Mouse (Mus musculus): Measurements from ENCODE around the gene Creb5.

The Creb5 gene

GRCm38 (mm10) chr6:53572456-53572855 is 285.4 kb downstream of the Creb5 start:
- CTCF ChIA-PET, result no interaction called here
- POLR2A ChIA-PET, result no interaction called here

- ChIA-PET POLR2A (interaction anchor here in 1 of 4 experiments (1.4 kb wide), 1 partner anchor 12 kb away, joined by 5 read pairs; no protein-coding TSS in a partner anchor), CTCF (no interaction called here)
Observed at GRCm38 (mm10) chr6:53572979-53573710, 286.1 kb downstream of the Creb5 start.

- ChIA-PET POLR2A (interaction anchor here in 1 of 4 experiments (1.4 kb wide), 1 partner anchor 13 kb away, joined by 5 read pairs; no protein-coding TSS in a partner anchor), CTCF (no interaction called here)
Observed at GRCm38 (mm10) chr6:53573711-53574065, 286.6 kb downstream of the Creb5 start.

GRCm38 (mm10) chr6:53574097-53574496 is 287.0 kb downstream of the Creb5 start:
- ChIA-PET CTCF (no interaction called here), POLR2A (interaction anchor here in 1 of 4 experiments (1.4 kb wide), 1 partner anchor 13 kb away, joined by 5 read pairs; no protein-coding TSS in a partner anchor)

- ChIA-PET POLR2A (interaction anchor here in 1 of 4 experiments (1.2 kb wide), 1 partner anchor 12 kb away, joined by 3 read pairs; no protein-coding TSS in a partner anchor), CTCF (no interaction called here)
Observed at GRCm38 (mm10) chr6:53575191-53575590, 288.1 kb downstream of the Creb5 start.

GRCm38 (mm10) chr6:53575836-53576235 is 288.8 kb downstream of the Creb5 start:
- POLR2A ChIA-PET, result interaction anchor here in 1 of 4 experiments (1.2 kb wide), 1 partner anchor 13 kb away, joined by 3 read pairs; no protein-coding TSS in a partner anchor

GRCm38 (mm10) chr6:53576841-53577240 is 289.8 kb downstream of the Creb5 start:
- POLR2A ChIA-PET, result no interaction called here
- CTCF ChIA-PET, result no interaction called here

More at GRCm38 (mm10) chr6:53575836-53576235, 288.8 kb downstream of the Creb5 start:
- CTCF ChIA-PET, result no interaction called here

GRCm38 (mm10) chr6:53577776-53578175 is 290.7 kb downstream of the Creb5 start:
- POLR2A ChIA-PET, result no interaction called here
- CTCF ChIA-PET, result no interaction called here

- POLR2A ChIA-PET, result no interaction called here
- CTCF ChIA-PET, result interaction anchor here in 1 of 4 experiments (0.6 kb wide), 1 partner anchor 380 kb away, joined by 3 read pairs; no protein-coding TSS in a partner anchor
Observed at GRCm38 (mm10) chr6:53580346-53580745, 293.3 kb downstream of the Creb5 start.

GRCm38 (mm10) chr6:53583234-53583875 is 296.3 kb downstream of the Creb5 start:
- CTCF ChIA-PET, result no interaction called here
- POLR2A ChIA-PET, result no interaction called here

- ChIA-PET POLR2A (no interaction called here), CTCF (interaction anchor here in 1 of 4 experiments (0.6 kb wide), 1 partner anchor 549 kb away, joined by 10 read pairs; no protein-coding TSS in a partner anchor)
Observed at GRCm38 (mm10) chr6:53584718-53585405, 297.8 kb downstream of the Creb5 start.

GRCm38 (mm10) chr6:53589746-53590145 is 302.7 kb downstream of the Creb5 start:
- CTCF ChIA-PET, result interaction anchor here in 1 of 4 experiments (0.7 kb wide), 1 partner anchor 352 kb away, joined by 3 read pairs; no protein-coding TSS in a partner anchor
- POLR2A ChIA-PET, result no interaction called here

- ChIA-PET POLR2A (no interaction called here), CTCF (no interaction called here)
Observed at GRCm38 (mm10) chr6:53592230-53592629, 305.2 kb downstream of the Creb5 start.

- CTCF ChIA-PET, result no interaction called here
- POLR2A ChIA-PET, result no interaction called here
Observed at GRCm38 (mm10) chr6:53593603-53594002, 306.5 kb downstream of the Creb5 start.

- CTCF ChIA-PET, result no interaction called here
- POLR2A ChIA-PET, result no interaction called here
Observed at GRCm38 (mm10) chr6:53594316-53594715, 307.2 kb downstream of the Creb5 start.

GRCm38 (mm10) chr6:53596402-53596801 is 309.3 kb downstream of the Creb5 start:
- POLR2A ChIA-PET, result no interaction called here
- CTCF ChIA-PET, result no interaction called here

GRCm38 (mm10) chr6:53603041-53603440 is 316.0 kb downstream of the Creb5 start:
- CTCF ChIA-PET, result no interaction called here

GRCm38 (mm10) chr6:53603695-53604094 is 316.6 kb downstream of the Creb5 start:
- ChIA-PET POLR2A (no interaction called here), CTCF (no interaction called here)

More at GRCm38 (mm10) chr6:53603041-53603440, 316.0 kb downstream of the Creb5 start:
- POLR2A ChIA-PET, result interaction anchor here in 2 of 4 experiments (0.6 to 0.7 kb wide), 2 partner anchors 52 to 165 kb away, joined by 3 read pairs; no protein-coding TSS in a partner anchor

- POLR2A ChIA-PET, result no interaction called here
- CTCF ChIA-PET, result no interaction called here
Observed at GRCm38 (mm10) chr6:53604386-53604785, 317.3 kb downstream of the Creb5 start.

GRCm38 (mm10) chr6:53605184-53605583 is 318.1 kb downstream of the Creb5 start:
- ChIA-PET POLR2A (interaction anchor here in 1 of 4 experiments (0.8 kb wide), 1 partner anchor 16 kb away, joined by 3 read pairs; no protein-coding TSS in a partner anchor), CTCF (interaction anchor here in 1 of 4 experiments (0.5 kb wide), 1 partner anchor 579 kb away, joined by 5 read pairs; no protein-coding TSS in a partner anchor)
